Mouse (Mus musculus) right cerebral cortex, postnatal 4 days (tissue): ENCODE measurements around the gene Lysmd2.
"Not testable (repeated sequence)": the region's sequence is repeated elsewhere in the genome, so short reads cannot be mapped to it uniquely, and the experiment has no call there.

Source experiments
- DNase-seq: peaks from one replicate; pipeline ENCODE4 v3.0.0-alpha.2; 2022

Gene Lysmd2

GRCm38 (mm10) chr9:75630823-75631454, 5.4 kb downstream of the Lysmd2 start:
- DNase-seq = no peak

- no peak for DNase-seq
Observed at GRCm38 (mm10) chr9:75632111-75632510, 6.6 kb downstream of the Lysmd2 start.

DNA sequence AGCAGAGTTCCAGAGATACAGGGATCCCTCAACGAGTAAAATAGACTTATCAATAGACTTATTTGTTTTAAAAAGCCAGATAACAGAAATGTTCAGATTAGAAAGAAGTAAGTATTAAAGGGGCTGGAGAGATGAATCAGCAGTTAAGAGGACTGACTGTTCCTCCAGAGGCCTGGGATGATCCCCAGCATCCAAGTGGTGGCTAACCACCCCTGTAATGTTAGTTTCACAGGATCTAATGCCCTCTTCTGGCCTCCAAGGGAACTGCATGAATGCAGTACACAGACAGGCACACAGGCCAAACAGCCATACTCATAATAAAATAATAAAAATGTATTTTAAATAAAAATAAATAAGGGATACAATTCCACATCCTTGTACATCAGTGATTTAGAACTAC, 7.4 kb downstream of the Lysmd2 start:
- DNase-seq = no peak

GRCm38 (mm10) chr9:75633603-75634002, 8.1 kb downstream of the Lysmd2 start:
- no peak for DNase-seq

GRCm38 (mm10) chr9:75634226-75634625, 8.7 kb downstream of the Lysmd2 start:
- DNase-seq = no peak

DNA sequence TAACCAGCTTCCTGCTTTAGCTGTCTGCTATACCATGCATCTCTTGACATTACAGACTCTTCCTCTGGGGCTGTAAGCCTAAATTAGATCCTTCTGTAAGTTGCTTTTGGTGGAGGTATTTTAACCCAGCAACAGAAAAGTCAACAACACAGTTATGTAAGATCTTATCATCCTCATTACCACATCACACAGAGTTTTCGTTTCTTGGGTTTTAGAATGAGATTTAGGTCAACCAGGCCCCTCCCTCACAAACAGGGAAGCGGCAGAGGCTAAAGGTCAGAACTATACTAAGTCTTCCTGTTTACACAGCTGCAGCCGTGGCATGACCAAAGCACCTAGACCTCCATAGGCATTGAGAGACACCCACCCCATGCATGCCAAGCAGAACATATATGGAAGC, 19.9 kb downstream of the Lysmd2 start:
- no peak for DNase-seq

DNA sequence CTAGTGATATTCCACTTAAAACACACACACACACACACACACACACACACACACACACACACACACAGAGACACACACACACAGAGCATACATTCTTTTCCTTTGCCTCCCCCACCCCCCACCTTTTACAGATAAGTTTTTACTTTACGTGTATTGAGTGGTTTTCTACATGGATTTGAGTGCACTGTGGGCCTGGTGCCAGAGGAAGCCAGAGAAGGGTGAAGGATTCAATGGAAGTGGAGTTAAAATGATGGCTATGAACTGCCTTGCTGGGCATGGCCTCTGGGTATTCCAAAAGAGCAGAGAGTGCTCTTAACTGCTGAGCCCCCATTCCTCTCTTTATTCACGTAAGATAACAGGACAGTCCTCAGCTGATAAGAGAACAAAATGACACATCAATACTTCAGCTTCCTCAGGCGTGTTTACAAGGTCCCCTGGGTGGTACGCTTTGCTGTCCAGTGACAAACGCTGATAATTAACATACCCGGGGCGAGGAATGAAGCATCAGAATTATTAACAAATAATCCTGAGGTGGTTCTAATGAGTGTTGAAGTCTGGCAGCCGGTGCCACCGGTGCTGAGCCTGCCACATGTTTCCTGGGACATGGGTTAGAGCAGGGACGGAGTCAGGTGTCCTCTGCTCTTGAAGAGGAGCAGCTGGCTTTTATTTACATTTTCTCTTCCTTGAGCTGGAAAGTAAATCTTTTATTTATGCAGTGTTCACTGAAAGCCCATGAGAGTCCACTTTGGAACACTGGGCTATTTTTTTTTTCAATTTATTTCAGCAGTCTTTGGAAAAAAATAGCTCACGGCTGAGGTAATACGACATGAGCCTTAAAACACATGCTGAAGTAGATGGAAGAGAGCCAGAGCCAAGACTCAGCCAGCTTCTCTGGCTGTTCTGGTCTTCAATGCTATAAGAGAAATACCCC, 28.7 kb downstream of the Lysmd2 start:
- no peak for DNase-seq

GRCm38 (mm10) chr9:75656456-75656855, 30.9 kb downstream of the Lysmd2 start:
- DNase-seq = not testable (repeated sequence)

DNA sequence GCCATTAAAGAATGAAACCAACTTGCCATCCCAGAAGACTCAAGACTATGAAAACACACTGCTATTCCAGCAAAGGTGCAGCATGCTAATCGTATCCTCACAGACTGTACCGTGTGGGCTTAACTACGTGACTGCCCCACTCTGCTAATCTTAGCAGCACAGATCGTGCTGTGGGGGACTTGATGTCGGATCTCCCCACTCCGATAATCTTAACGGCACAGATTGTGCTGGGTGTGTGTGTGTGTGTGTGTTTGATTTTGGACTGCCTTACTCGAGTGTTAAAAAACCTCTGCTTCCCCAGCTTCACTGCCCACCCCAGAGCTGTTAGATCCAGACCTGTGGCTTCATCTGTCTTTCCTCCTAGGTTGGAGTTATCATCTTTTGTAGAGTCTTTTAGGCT, 35.4 kb downstream of the Lysmd2 start:
- no peak for DNase-seq

DNA sequence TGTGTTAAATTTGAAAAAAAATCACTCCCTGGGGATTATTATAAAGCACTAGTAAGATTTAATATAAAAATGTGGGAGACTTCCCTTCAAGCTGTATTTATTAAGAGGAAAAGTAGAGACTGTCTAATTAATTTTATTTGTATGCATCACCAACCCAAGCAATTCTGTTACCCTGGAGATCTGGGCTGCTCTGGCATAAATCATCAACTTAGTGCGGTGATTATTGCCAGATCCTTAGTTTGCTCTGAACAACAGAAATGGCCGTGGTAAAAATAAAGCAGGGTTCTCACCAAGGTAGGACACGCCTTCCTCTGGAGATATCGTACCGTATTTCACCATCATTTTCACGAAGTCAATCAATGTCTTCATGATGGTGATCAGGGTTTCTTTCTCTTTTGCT, 39.8 kb downstream of the Lysmd2 start:
- no peak for DNase-seq

DNA sequence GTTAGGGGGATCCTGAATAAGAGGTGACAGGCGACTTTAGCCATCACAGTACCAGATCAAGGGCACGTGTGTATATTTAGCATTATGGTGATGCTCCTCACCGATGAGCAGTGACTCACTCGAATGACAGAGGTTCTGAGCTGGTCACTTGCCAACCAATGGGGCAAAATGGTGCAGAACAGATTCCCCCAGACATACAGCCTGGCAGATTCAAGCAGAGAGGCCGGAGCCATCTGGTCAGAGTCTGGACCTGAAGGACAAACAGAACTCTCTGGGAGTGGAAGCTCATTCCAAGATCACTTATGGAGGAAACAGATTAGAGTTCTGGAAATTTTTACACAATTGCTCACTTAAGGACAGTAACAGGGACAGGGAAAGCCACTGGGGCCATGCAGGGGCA, 41.1 kb downstream of the Lysmd2 start:
- DNase-seq = no peak

DNA sequence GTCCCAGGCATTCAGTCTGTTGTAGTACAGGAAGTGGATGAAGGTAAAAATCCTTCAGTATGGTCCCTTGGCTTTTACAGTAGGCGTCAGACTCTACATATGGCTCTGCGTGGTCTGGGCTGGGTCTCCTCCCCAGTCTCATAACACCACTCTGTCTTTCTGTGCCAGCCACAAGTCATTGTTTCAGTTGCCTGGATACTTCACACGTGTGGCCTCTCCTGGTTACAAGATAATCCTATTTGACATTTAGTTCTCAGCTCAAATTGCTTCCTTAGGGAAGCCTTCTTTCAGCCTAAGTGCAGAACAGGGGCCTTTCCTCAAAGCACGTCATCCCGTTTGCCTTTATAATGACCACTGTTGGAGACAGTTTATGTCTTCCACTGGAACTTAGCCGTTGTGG, 47.2 kb downstream of the Lysmd2 start:
- DNase-seq = no peak

GRCm38 (mm10) chr9:75676226-75676625, 50.7 kb downstream of the Lysmd2 start:
- no peak for DNase-seq

- no peak for DNase-seq
Observed at GRCm38 (mm10) chr9:75678341-75678740, 52.8 kb downstream of the Lysmd2 start.

DNA sequence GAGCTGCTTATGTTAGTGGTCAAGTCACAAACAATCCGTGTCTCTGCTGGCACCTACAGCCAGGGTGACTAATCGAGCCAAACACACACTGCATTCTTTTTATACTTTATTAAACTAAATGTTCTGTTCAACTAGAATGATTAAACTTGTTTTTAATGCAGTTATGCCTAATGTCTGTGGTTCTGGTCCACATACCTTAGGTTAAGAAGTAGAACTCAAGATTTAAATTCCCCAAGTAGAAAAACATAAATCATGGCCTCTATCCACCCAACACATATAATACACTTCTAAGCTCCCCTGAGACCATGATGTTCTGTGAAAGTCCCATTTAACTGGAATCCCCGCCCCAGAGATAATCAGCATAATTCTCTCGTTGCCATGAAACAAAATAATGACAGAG, 54.1 kb downstream of the Lysmd2 start:
- no peak for DNase-seq

GRCm38 (mm10) chr9:75680606-75681005, 55.1 kb downstream of the Lysmd2 start:
- DNase-seq = no peak

DNA sequence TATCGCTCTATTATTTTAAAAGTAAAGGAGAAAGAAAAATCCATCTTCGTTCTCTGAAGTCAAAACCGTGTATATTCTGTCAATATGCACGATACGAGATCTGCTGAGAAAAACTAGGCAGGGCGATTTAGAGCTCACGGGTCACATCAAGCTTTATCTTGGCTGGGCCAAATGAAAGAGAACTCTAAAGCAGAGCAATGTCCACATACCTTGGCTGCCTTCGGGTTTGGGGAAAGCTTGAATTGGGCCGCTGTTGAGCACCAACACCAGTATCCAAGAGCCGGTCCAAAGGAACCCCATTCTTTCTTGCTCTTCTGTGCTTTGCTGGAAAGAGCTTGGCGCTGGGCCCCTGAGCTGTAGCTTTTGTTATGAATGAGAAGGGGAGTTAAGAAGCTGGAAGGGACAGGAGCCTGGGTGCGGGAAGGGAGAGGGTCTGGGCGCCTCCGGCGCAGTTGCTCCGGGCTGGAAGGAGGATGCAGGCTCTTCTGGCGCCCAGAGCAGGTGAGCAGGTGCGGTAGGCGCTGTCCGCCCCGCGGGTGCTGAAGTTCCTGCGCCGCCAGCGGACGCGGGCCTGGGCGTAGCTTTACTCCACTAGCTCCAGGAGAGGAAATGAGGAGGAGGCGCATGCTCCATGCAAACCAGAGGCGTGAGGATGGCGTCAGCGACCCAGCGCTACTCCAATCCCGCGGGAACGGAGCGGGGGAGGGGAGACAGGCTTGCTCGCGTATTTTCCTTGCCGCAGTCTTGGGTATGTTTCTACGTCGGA, 58.1 kb downstream of the Lysmd2 start, which contains the start of gene Scg3:
Gene Scg3, minus strand, starts transcription at position 631 of the 766 bp plus-strand sequence.
- peak; percentile 97 for DNase-seq

DNA sequence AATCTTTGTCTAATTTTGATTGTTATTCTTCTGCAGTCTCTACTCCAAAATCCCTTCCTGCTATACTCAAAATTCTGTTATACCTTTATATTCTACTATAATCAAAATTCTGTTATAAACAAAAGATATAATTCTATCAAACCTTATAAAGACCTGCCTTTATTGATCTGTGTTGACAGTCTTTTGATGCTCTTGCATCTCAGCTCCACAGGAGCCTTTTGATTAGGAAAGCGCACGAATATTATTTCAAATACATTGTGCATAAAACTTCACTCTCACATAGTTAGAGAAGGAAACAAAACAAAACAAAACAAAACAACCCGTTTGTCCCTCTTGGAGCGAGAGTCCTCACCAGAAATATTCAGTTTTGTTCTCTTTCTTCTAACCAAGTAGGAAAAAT, 58.8 kb downstream of the Lysmd2 start:
- DNase-seq = no peak

- no peak for DNase-seq
Observed at GRCm38 (mm10) chr9:75684772-75685171, 59.2 kb downstream of the Lysmd2 start.
